Mouse (Mus musculus) ES-E14 (cell line): ENCODE results near the gene Lamp1. TPM values are rescaled to one million over a fixed set of nuclear protein-coding genes. Genes with fewer than 3 reads are reported as not detected.

Experiments
- DNase-seq: peaks from one replicate; pipeline ENCODE4 v3.0.0-alpha.2; 2013; ENCODE audit warnings: low read depth, low spot score
- H3K27ac ChIP-seq: 2 replicates; pipeline ENCODE4 v1.5.1; 2012; ENCODE audit warnings: low read depth, mild to moderate bottlenecking, low read length, moderate library complexity, mixed read lengths; ENCODE audit not compliant: poor library complexity, insufficient read depth, severe bottlenecking
- H3K36me3 ChIP-seq: 2 replicates; pipeline ENCODE4 v1.6.1; 2012; ENCODE audit warnings: mild to moderate bottlenecking, low read length, moderate library complexity, mixed read lengths; ENCODE audit not compliant: control insufficient read depth, poor library complexity, insufficient read depth, severe bottlenecking
- H3K4me1 ChIP-seq, 2 experiments: fragments of 150-350 bp in 1 of 2; sonication (generic) in 1 of 2; 2 replicates each; pipeline ENCODE4 v1.6.1; 2012; ENCODE audit warnings: low read length in 2 of 2, mild to moderate bottlenecking in 1 of 2, mixed read lengths in 1 of 2; ENCODE audit not compliant: control insufficient read depth in 2 of 2, insufficient read depth in 2 of 2, poor library complexity in 1 of 2
- H3K4me3 ChIP-seq, 2 experiments: fragments of 150-350 bp in 1 of 2; sonication (generic) in 1 of 2; 2 replicates each; pipeline ENCODE4 v1.5.1; 2012; ENCODE audit warnings: low read length in 2 of 2, low read depth in 1 of 2, mild to moderate bottlenecking in 1 of 2, mixed read lengths in 1 of 2; ENCODE audit not compliant: insufficient read depth in 1 of 2, poor library complexity in 1 of 2, severe bottlenecking in 1 of 2
- H3K9ac ChIP-seq: 2 replicates; pipeline ENCODE4 v1.6.1; 2012; ENCODE audit warnings: low read depth, mild to moderate bottlenecking, low read length, mixed read lengths; ENCODE audit not compliant: poor library complexity, insufficient read depth, severe bottlenecking
- H3K9me3 ChIP-seq: fragments of 150-350 bp; sonication (generic); 2 replicates; pipeline ENCODE4 v1.6.1; 2012; ENCODE audit warnings: low read depth, mild to moderate bottlenecking, low read length; ENCODE audit not compliant: control insufficient read depth, insufficient read depth
- HCFC1 ChIP-seq: IDR thresholded peaks from 2 replicates; pipeline ENCODE4 v1.6.1; 2012; ENCODE audit warnings: low read length, inconsistent platforms, borderline replicate concordance; ENCODE audit not compliant: insufficient read depth
- in situ Hi-C, 2 experiments: fragments of 600-800 bp; cut with MboI; formaldehyde crosslinking; loops; one replicate each; pipeline ENCODE4 v1.15.1; 2025; ENCODE audit warnings: low sequenced_read_pairs in 2 of 2, inconsistent platforms in 1 of 2; ENCODE audit not compliant: unreplicated experiment in 2 of 2
- total RNA-seq: library from RNA; depleted of rRNA; stranded (reverse); fragments of 300-350 nt; gene quantifications from 2 replicates; pipeline ENCODE4 v1.2.3, GENCODE M21; 2012; rRNA removed

Lamp1 gene
- total RNA-seq, 1 experiment: 559 TPM

DNA sequence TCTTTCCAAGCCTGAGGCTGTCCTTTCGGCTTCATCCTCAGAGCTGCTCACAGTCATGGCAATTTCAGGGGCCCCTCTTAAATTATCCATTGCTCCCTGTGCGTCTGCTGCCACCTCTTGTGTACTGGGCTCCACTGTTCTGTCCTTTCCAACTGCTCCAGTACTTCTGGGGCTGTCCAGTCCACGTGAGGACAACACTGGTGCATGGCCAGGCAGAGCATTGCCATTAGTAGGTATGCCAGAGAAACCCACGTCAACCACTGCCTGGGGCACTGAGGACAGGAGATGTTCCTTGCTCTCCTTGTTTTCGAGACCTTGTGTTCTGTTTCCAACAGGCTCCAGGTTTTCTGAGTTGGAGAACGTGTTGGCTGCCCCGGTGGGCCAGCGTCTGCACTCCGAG lies 65.5 kb downstream of the Lamp1 start:
- no peak overlapping the region for H3K9ac ChIP-seq
- H3K27ac ChIP-seq: no peak overlapping the region
- peaks cover 0 to 14% of the 10 kb centered on the region in 2 experiments; a peak in 1 of 4 replicates for H3K4me1 ChIP-seq
- no peak for DNase-seq
- H3K36me3 ChIP-seq: no peaks in the 10 kb centered on the region
- H3K9me3 ChIP-seq: no peaks in the 10 kb centered on the region
- in situ Hi-C loops: no loop called here
- no peak for TF ChIP-seq HCFC1
- H3K4me3 ChIP-seq: no peak overlapping the region

Other genes starting within 250 kb of the Lamp1 start
- gene F7, start 133.1 kb upstream of the Lamp1 start, total RNA-seq: 0.09 and 0.16 TPM in 2 replicates
- not detected in 2 replicates for gene F10, start 121.9 kb upstream of the Lamp1 start, total RNA-seq
- gene Proz, start 98.2 kb upstream of the Lamp1 start, total RNA-seq: 0.21 and 0.22 TPM in 2 replicates
- 35.2 and 42.5 TPM in 2 replicates for gene Pcid2, start 53.7 kb upstream of the Lamp1 start, total RNA-seq
- 35.7 and 42.7 TPM in 2 replicates for gene Cul4a, start 53.5 kb upstream of the Lamp1 start, total RNA-seq
- 36.3 and 60.0 TPM in 2 replicates for gene Grtp1, start 41.5 kb downstream of the Lamp1 start, total RNA-seq
- gene Adprhl1, start 95.0 kb downstream of the Lamp1 start, total RNA-seq: 0.31 and 0.32 TPM in 2 replicates
- gene Dcun1d2, start 129.0 kb downstream of the Lamp1 start, total RNA-seq: 10.6 and 12.3 TPM in 2 replicates
- gene Tmco3, start 129.0 kb downstream of the Lamp1 start, total RNA-seq: 20.3 and 27.0 TPM in 2 replicates
- 97.9 and 110 TPM in 2 replicates for gene Tfdp1, start 179.6 kb downstream of the Lamp1 start, total RNA-seq
- not detected in 2 replicates for gene Atp4b, start 237.7 kb downstream of the Lamp1 start, total RNA-seq
- gene Grk1, start 245.9 kb downstream of the Lamp1 start, total RNA-seq: 0.04 and 0.05 TPM in 2 replicates